Mouse (Mus musculus) left cerebral cortex, postnatal 14 days (tissue): ENCODE measurements at regions not wholly inside any gene's neighbourhood (a gene's known extent, or its start where the extent isn't known, plus 50 kb on each side); places are given as distances from the start of the nearest gene placed in this dataset.
A peak's percentile ranks its signal among the peaks of the same experiment; 100 is the strongest.

Experiments
- DNase-seq, 2 experiments: peaks; one replicate each; pipeline ENCODE4 v3.0.0; 2021 to 2022; ENCODE audit warnings: low spot score in 2 of 2, mixed read lengths in 1 of 2
- intact Hi-C: fragments of 180-260 bp; cut with DNase I; formaldehyde crosslinking; loops from one replicate; pipeline ENCODE4 v1.15.1; 2025

DNA sequence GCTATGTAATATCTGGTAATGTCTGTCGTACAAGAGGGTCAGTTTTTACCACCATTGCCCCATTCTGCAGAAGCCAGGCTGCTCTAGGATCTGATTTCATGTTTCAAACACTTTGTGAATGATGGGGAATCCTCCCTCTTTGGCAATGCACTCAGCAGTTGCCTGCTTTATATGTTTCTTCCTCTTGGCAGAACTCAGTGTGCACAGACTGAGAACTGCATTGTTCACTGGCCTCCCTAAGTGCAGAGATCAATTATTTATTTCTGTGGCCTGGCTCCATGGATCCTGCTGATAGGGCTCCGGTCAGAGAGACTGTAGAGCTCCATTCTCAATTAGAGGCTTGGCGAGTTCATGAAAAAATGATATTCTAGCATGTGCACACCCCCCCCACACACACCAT is 824.1 kb downstream of the Kcnj2 start:
- intact Hi-C loops, result no loop called here
- DNase-seq, result peak in 1 of 2 experiments; percentile 5

DNA sequence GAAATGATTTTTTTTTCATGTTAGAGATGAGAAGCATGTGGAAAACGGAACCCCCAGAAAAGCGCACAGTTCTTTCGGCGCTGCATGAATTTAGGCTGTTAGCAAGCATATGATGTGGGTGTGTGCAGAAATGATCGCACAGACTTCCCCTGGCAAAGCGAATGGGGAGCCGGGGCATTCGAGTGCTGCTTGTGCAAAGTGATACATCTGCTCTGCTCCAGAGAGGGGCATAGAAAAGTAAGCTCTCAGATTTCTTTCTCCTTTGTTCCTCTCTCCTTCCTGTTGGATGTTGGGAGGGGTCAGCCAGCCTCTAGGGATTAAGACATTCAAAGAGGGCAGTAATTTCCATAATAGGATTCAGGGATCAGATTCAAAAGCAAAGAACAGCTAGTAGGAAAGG is 827.9 kb downstream of the Kcnj2 start:
- intact Hi-C loops, result no loop called here
- DNase-seq, result peak; percentile 35 to 36

DNA sequence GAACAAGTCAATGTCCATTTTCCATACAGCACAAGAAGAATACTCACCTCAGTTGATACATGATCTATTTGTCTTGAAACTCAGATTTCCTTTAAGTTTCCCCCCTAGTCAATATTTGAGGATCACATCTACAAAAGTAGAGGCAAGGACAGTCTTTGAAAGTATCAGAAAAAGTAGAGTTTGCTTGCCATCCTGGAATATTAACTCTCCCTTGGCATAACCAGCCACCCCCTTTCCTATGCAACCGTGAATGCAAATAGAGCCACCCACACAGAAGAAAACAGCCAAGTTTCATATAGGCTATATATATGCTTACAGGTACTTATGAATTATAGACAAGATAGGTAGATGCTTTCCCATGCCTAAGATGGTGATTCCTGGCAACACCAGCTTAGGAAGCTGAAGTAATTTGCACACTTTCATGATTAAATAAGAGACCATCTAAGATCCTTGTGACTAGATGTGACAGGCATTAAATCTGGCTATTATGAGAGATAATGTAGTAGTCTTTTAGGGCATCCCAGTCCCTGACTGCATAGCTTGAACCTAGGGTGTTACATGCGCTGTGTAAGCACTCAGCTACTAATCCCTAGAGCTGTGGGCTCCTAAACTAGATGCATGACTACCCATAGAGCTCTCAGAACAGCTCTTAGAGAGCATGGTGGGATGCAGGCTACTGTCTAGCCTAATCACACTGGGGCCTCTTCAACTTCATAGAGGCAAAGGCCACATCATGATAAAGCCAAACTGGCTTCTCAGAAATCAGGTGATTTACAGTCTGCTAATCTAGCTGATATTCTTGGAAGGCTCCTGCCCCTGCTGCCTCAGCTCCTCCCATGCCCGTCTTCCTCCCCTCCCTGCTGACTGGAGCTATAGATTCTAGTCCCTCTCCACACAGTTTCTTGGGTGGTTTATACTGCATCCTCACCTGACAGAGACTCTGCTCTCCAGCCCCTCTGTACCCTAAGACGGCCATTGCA is 829.5 kb downstream of the Kcnj2 start:
- intact Hi-C loops, result no loop called here

DNA sequence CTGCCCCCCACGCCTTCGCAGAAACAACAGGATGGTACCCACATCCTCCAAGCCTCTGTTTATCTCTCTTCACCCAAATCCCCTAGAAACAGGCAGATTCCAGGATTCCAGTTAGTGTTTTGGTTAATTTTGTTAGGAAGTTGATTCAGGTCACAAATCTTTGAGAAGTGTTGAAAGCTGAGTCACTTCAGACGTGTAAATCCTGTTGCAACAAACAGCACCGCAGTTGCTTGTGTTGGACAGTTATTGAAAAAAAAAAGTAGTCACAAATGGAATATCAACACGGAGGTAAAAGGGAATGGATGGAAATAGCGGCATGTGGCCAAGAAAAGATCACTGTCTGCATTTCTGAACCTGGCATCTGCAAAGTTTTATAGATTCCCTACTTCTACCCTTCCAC is 831.0 kb downstream of the Kcnj2 start:
- DNase-seq, result no peak
- intact Hi-C loops, result no loop called here

More for the DNA sequence above, 829.5 kb downstream of the Kcnj2 start:
- no peak for DNase-seq

DNA sequence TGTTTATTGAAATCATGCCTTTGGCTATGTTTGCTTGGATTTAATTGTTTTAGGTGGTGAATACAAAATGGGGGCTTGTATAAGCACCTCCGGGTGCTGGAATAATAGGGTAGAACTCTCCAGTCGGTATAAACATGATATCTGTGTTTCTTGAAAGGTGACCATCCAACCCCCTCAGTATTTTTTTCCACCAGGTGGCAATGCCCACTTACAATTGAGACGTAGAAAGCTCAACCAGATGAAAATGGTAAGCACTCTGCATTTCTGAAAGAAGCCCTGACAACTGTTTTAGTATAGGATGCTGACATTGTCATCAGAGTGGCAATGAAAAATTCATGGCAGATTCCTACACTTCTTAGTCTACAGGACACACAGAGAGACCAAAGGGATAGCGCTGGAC is 838.1 kb downstream of the Kcnj2 start:
- DNase-seq, result peak; percentile 8
- intact Hi-C loops, result loop anchor here (5.0 kb wide), 1 partner anchor 878 kb away; the partner anchor contains the start of gene Sox9

DNA sequence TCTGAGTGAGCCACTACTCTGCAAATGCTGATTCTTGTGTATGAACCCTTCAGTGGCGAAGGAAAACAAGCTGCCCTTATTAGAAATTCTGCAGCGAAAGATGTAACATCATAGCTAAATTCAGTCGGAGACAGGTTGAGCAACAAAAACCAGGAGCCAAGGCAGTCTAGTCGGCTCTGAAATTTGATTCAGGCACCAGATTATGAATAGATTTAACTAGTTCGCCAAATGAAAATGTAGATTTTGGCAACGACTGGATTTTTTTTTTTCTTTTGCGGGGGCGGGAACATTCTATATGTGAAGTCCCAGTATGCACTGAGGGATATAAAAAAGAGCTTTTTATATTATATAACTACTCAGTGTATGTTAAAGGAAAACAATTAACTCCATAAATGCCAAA is 847.9 kb downstream of the Kcnj2 start:
- intact Hi-C loops, result no loop called here
- DNase-seq, result peak; percentile 28 to 86

DNA sequence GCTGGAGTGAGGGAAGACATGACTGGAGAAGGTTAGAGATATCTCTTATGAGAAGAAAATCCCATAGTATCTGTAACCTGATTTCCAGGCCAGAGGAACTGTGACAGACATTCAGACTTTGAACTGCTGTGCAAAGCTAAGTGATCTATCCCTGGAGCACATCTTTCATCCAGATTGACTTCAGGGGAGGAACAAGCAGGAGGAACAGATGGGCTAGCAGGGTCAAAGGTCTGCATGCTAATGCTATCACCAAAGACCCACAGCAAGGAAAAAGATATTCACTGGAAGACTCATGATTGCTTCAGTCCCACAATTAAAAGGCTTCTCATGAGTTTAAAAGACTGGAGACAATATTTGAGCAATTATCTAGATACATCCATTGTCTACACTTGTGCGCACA is 855.7 kb upstream of the Sox9 start:
- intact Hi-C loops, result no loop called here
- DNase-seq, result no peak

DNA sequence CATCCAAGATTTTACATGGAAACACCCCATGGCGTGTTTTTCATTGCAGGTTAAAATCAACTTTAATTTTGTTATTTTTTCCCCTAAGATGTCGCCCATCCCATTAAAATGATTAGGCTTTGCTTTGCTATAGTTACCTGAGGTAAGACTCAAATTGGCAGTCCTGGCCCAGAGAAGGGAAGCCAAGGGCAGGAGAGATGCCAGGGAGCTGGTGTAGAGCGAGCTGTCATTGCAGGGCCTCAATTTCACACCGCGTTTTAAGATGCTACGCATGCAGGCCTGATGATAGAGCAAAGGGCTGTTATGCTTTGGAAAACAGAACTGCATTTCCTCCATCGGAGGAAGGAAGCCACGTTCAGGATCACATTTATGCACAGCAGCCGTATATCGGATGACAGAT is 852.7 kb upstream of the Sox9 start:
- intact Hi-C loops, result no loop called here
- DNase-seq, result no peak

DNA sequence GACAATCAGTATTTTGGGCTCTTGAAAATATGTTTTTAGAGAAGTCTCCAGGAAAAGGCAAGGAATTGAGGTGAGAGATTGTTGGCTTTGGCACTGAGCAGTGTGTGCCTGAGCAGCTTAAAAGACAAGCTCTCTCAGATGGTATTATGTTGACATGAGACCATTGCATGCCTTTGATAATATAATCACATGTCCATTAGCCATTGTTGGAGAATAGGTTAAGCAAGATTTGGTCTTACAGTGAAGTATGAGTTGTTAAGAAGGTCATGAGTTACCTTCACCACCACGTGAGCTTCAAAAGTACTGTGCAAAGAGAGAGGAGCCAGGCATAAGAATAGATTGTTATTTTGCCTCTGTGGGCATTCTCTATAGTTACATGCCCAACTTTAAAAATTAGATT is 850.0 kb upstream of the Sox9 start:
- intact Hi-C loops, result no loop called here
- no peak for DNase-seq

DNA sequence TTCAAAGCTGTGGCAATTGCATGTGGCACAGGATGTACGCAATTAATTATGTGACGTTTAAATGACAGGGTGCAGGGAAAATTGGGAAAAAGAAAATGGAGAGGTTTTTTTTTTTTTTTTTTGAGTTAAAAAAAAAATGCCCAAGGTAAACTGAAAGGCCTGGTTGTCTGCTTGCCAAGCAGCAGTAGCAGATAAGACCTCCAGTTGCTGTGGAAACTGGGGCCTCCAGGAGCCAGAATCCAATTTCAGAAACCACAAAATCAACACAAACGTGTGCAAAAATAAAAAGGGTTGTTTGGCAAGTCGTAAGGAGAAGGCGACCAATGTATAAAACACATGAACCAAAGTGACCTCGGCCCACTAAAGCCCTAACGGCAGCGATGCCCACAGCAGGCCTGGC is 837.7 kb upstream of the Sox9 start:
- peak in 1 of 2 experiments; percentile 3 for DNase-seq
- intact Hi-C loops, result no loop called here

DNA sequence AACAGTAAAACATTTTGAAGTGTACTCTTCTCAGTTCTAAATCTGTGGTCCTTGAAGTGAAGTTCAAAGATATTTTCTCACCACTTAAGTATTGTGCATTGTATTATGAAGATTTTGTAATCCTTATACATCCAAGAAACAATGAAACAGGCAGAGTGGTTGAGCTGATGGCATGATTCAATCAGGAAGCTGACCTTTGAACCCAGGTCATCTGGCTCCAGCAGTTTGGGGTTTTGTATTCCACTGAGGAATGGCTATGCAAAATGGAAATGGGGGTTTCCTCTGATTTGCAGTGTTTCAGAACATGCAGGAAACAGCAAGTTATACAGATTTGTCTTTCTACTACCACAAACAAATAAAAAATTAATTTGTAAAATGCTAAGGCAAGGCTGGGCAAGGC is 836.2 kb upstream of the Sox9 start:
- no peak for DNase-seq
- intact Hi-C loops, result no loop called here

DNA sequence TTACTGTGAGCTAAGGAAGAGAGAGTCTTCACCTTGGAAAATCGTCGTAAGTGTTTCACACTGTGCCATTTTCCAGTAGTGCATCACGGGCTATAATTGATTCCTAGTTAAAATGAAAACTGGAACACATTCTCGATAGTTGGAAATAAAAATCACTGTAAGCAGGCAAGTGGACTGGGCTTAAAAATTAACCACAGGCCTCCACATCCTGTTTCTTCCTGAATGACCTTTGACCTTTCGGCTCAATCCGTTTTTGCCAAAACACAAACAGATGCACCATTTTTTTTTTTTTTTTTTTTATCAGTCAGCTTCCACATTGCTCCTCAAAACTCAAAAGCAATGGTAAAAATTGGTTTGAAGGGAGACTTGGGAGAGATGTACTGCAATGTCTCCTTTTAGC is 834.4 kb upstream of the Sox9 start:
- DNase-seq, result no peak
- intact Hi-C loops, result no loop called here

DNA sequence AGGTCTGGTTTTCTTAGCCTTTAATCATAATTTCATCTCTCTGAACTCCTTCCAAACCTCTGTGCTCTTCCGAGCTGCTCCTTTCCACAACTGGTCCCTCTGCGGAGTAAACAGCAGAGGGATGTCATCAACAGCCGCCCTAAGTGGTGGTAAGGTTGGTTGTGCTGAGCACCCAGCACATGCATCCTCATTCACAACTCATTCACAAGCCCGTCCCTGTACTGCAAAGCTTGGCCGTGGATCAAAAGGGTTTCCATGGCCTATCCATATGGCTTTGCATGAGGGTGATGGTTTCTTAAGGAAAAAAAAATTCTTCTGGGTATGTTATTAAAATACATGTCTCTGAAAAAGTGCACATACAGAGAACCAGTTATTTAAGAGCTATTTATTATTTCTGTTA is 828.6 kb upstream of the Sox9 start:
- intact Hi-C loops, result no loop called here

DNA sequence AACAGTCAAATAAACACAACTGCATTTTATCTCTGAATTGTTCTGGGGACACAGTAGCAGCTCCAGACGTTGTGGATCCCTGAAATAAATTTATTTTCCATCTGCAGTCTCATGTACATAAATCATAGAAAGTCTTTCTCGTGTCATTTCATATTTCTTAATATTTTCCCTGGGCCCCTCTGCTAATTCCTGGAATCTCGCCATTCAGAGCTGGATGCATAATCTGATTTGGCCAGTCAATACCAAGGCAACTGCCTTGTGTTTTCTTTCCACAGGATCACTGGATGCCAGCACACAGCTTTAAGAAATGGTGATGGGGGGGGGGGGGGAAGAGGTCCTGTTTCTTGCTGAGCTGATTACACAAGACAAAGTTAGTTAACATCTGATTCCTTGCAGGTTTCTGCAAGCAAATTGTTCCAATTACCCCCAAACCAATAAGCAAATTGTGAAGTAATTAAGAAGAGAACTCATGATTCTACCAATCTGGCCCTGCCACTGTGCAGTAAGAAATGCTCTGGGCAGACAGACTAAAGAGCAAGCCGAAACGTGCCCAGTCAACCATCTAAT is 824.2 kb upstream of the Sox9 start:
- no peak for DNase-seq
- intact Hi-C loops, result no loop called here

More for the DNA sequence above, 828.6 kb upstream of the Sox9 start:
- no peak for DNase-seq

DNA sequence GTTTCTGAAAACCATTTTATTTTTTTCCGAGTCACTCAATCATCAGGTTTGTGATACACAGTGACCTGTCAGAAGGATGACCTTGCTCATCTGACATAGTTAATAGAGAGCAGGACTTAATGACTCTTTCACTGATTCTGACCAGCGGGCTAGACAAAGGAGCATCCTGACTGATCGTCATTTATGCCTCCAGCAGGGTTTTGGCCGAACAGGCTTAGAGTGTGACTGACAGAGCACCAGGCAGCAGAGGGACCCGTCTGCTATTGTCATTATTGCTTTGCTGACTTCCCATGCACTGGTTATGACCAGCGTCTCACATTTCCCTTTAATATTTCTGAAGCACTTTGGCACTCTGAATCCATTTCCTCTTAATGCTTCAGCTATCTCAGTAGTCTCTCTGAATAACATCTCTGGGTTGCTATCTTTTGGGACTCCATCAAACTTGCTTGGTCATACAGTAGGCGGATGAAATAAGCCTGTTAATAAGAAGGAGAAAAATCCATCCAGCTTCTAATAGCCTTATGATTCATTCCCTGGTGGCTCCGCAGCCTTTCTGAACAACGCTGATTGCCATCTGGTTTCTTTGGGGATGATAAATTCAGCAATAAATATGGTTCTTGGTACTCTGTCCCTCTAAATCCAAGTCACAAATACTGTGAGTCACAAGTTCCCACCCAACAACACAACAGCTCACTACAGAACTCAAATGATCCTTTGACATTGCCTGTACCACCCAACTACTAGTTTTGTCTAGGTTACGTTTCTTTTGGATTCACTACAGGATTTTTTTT is 820.8 kb upstream of the Sox9 start:
- intact Hi-C loops, result no loop called here

DNA sequence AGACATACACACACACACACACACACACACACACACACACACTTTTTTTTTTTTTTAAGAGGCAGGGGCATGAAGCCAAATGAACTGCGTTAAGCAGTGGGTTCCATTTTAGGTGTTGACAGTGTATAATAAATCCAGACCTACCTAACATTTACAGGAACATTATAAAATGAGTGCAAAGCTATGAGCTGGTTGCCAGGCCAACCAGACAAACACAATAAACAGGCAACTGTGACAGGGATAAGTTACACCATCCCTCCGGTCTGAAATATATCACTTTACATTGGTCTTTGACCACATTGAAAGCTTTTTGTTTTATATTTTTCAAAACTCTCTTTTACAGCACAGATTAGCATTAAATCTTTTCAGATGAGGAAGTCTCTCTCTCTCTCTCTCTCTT is 820.2 kb upstream of the Sox9 start:
- intact Hi-C loops, result no loop called here
- no peak for DNase-seq

More for the DNA sequence above, 820.8 kb upstream of the Sox9 start:
- no peak for DNase-seq

DNA sequence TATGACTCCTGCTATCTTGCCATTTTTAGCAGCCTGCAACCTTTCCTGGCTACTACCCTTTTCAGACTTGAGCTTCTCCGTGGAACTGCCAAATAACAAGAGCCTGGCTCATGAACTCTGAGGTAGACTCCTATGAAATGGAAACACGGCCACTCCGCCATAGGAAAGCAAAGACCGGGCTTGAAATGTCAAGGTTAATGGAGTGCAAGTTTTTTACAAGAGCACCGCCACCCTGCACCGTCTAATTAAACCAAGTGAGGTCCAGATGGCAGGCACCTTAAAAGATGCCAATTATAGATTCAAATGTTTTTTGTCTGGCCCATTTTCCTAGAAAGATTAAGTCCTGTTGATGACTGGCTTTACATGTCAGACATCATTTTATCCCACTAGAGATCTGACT is 818.0 kb upstream of the Sox9 start:
- intact Hi-C loops, result no loop called here
- DNase-seq, result no peak

DNA sequence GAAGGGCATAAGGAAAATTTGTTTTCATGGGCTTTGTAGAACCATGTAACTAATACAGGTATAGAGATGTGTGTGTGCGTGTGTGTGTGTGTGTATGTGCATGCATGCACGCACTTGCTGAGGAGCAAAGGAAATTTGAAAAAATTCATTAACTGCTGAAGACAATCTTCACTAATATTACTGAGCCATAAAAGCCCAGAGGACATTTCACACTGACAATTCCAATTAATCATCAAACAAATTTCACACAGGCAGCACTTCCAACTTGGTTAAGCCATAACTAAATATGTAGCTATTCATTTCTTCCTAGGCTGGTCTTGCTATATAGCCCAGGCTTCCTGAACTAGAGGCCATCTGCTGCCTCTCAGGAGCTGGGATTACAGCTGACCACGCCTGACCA is 815.6 kb upstream of the Sox9 start:
- intact Hi-C loops, result no loop called here

DNA sequence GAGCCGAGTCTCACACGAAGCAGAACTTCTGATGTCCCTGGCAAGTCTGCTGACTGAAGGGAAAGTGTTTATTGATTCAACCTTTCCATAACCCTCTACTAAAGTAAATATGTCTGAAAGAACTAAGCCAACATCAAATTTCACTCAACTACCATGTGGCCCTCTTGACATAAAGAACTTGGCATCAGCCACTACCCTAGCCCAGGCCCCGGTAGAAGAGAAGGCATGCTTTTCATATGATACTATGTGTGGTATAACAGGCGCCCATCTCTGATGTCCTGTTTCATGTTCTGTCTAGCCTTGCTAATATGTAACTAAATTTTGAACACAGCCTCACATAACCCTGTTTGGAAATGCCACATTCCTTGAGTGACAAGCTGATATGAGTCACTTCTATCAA is 811.0 kb upstream of the Sox9 start:
- intact Hi-C loops, result no loop called here
- no peak for DNase-seq

More for the DNA sequence above, 815.6 kb upstream of the Sox9 start:
- no peak for DNase-seq

DNA sequence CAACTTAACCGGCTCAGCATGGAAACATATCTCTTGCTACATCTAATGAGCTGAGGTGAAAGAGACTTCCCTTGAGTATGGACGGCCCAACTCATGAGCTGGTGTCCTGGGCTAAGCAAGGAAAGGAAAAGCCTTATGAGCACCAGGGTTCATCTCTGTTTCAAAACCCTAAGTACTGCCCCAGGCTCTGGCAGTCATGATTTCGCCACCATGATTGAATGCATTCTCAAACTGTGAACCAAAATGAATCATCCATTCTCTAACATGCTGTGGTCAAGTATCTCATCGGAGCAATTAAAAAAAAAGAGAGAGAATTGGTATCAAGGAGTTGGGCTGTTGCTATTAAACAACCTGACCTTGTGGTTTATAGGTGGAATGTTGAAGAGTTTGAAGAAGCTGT is 803.4 kb upstream of the Sox9 start:
- no peak for DNase-seq
- intact Hi-C loops, result no loop called here
